Mouse (Mus musculus) myocyte (in vitro differentiated cells): ENCODE results near the gene Tbk1.

Experiments used
- E2F4 ChIP-seq: IDR thresholded peaks from one replicate; pipeline ENCODE4 v1.6.1; 2011; ENCODE audit warnings: mild to moderate bottlenecking, control low read depth, moderate library complexity; ENCODE audit not compliant: insufficient read depth
- MAX ChIP-seq: IDR thresholded peaks from one replicate; pipeline ENCODE4 v1.6.1; 2011; ENCODE audit warnings: low read depth, mild to moderate bottlenecking, control low read depth
- MYOD1 ChIP-seq, 3 experiments: IDR thresholded peaks; one replicate each; pipeline ENCODE4 v1.6.1; 2011; ENCODE audit warnings: control low read depth in 2 of 3, low read depth in 2 of 3, mild to moderate bottlenecking in 2 of 3, moderate library complexity in 1 of 3; ENCODE audit not compliant: insufficient read length in 2 of 3, control insufficient read depth in 1 of 3
- MYOG ChIP-seq, 3 experiments: IDR thresholded peaks; one replicate each; pipeline ENCODE4 v1.6.1; 2011; ENCODE audit warnings: control low read depth in 2 of 3, low read depth in 2 of 3, mild to moderate bottlenecking in 2 of 3; ENCODE audit not compliant: insufficient read length in 2 of 3, control insufficient read depth in 1 of 3, insufficient read depth in 1 of 3
- POLR2A ChIP-seq: IDR thresholded peaks from one replicate; pipeline ENCODE4 v1.6.1; 2011; ENCODE audit warnings: low read depth, mild to moderate bottlenecking, control low read depth, moderate library complexity; ENCODE audit not compliant: insufficient read length
- TCF12 ChIP-seq: IDR thresholded peaks from one replicate; pipeline ENCODE4 v1.6.1; 2011; ENCODE audit warnings: mild to moderate bottlenecking, control low read depth; ENCODE audit not compliant: poor library complexity, insufficient read depth, severe bottlenecking
- USF1 ChIP-seq: IDR thresholded peaks from one replicate; pipeline ENCODE4 v1.6.1; 2011; ENCODE audit warnings: low read depth, mild to moderate bottlenecking, control low read depth, moderate library complexity

DNA sequence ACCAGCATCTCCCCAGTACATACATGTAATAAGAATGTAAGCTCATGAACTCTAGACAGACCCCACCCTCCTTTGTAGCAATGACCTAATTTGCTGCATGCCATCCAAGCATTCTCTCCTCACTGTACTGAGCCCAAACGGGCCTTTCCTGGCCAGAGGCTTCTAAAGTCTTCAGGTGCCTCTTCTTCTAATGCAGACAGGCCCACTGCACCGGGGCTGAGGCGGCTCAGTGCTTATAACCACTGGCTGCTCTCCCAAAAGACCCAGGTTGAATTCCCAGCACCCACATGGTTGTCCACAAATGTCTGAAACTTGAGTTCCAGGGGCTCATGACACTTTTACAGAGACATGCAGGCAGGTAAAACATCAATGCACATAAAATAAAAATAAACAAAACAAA is 15.6 kb downstream of the Tbk1 start:
- TF ChIP-seq POLR2A (no peak), TCF12 (no peak), MAX (no peak), USF1 (no peak), MYOD1 (IDR thresholded peaks at IDR 0.05; ENCODE audit: control insufficient read depth in 1 of 3, insufficient read length in 2 of 3, low read depth in 2 of 3) (no peak), MYOG (IDR thresholded peaks at IDR 0.05; ENCODE audit: control insufficient read depth in 1 of 3, insufficient read depth in 1 of 3, insufficient read length in 2 of 3, low read depth in 2 of 3) (no peak), E2F4 (no peak)
